8 mouse cellular contexts compared by ENCODE assay signal in genomic region chr8:84203975-84204772, GRCm38 (mm10). TPM values are rescaled to one million over a fixed set of nuclear protein-coding genes. Genes with fewer than 3 reads are reported as not detected.
DNase-seq lines count a peak whose midpoint lies in the region; ATAC-seq and TF ChIP-seq lines count a peak whose summit lies in the region.

No protein-coding gene starts in this region.

- H3K9me3 ChIP-seq in liver, embryonic 15.5 days (replicated peaks) = no peaks in the 10 kb centered on the region
- H3K9me3 ChIP-seq in neural tube, embryonic 11.5 days (ENCODE audit: control insufficient read depth, low read length) = no peaks in the 10 kb centered on the region

- H3K36me3 ChIP-seq in liver, embryonic 15.5 days (replicated peaks) = peaks cover 4% of the 10 kb centered on the region; the same call in 1 of the 2 replicates
- no peaks in the 10 kb centered on the region for H3K36me3 ChIP-seq in neural tube, embryonic 11.5 days (ENCODE audit: control insufficient read depth, insufficient read depth, low read length)

- 0 out of 2 replicates have a peak overlapping the region, but pooled peaks have one; percentile 28 for H3K27ac ChIP-seq in cerebellum, adult 2 months (ENCODE audit: insufficient read depth, low read length)
- peak overlapping the region; percentile 77 for H3K27ac ChIP-seq in liver, embryonic 15.5 days (replicated peaks)
- H3K27ac ChIP-seq in neural tube, embryonic 11.5 days (ENCODE audit: low read depth, low read length) = peak overlapping the region; percentile 65

- H3K4me3 ChIP-seq in cerebellum, adult 2 months (replicated peaks; ENCODE audit: insufficient read depth, low read depth, low read length) = peak overlapping the region; percentile 30
- peak overlapping the region; percentile 62 for H3K4me3 ChIP-seq in liver, embryonic 15.5 days (replicated peaks)
- H3K4me3 ChIP-seq in neural tube, embryonic 11.5 days (ENCODE audit: low read depth, low read length) = peak overlapping the region; percentile 26

- peak; percentile 10; the same call in 1 of the 2 replicates for TF ChIP-seq CTCF in cerebellum, adult 2 months (IDR thresholded peaks at IDR 0.05; ENCODE audit: borderline replicate concordance, insufficient read depth, low read depth, low read length)

- peaks cover 3% of the 10 kb centered on the region; the same call in 1 of the 2 replicates for H3K4me1 ChIP-seq in cerebellum, adult 2 months (ENCODE audit: control insufficient read depth, insufficient read depth, low read length)
- peaks cover 65% of the 10 kb centered on the region for H3K4me1 ChIP-seq in liver, embryonic 15.5 days (replicated peaks)
- peaks cover 17% of the 10 kb centered on the region for H3K4me1 ChIP-seq in neural tube, embryonic 11.5 days (ENCODE audit: control insufficient read depth, insufficient read depth, low read length)

- H3K9ac ChIP-seq in liver, embryonic 15.5 days = peak overlapping the region; percentile 19
- H3K9ac ChIP-seq in neural tube, embryonic 11.5 days (ENCODE audit: low read length) = peak overlapping the region; percentile 64

- no peak for TF ChIP-seq POLR2A in cerebellum, adult 2 months (IDR thresholded peaks at IDR 0.05; ENCODE audit: borderline replicate concordance, insufficient read depth, low read length)

- peak overlapping the region; percentile 75 for H3K4me2 ChIP-seq in liver, embryonic 15.5 days
- peak overlapping the region; percentile 69 for H3K4me2 ChIP-seq in neural tube, embryonic 11.5 days (ENCODE audit: low read depth)

- WGBS in cerebellum, adult 2 months = 64% methylated on average over 13 of the region's 13 CpGs
- WGBS in liver, embryonic 15.5 days (ENCODE audit: insufficient replicate concordance) = 23% methylated on average over 13 of the region's 13 CpGs
- 52% methylated on average over 13 of the region's 13 CpGs for WGBS in neural tube, embryonic 11.5 days

- H3K27me3 ChIP-seq in cerebellum, adult 2 months (ENCODE audit: control insufficient read depth, insufficient read depth, low read length) = no peaks in the 10 kb centered on the region
- peaks cover 50% of the 10 kb centered on the region for H3K27me3 ChIP-seq in liver, embryonic 15.5 days
- no peaks in the 10 kb centered on the region for H3K27me3 ChIP-seq in neural tube, embryonic 11.5 days (ENCODE audit: control insufficient read depth, insufficient read depth, low read length)

- DNase-seq in cerebellum, adult 2 months = no peak
- no peak for DNase-seq in cerebellum, postnatal 36 days
- DNase-seq in adrenal gland, postnatal 14 days = peak; percentile 87
- DNase-seq in gastrocnemius, postnatal 25 days = peak; percentile 81
- no peak for DNase-seq in neural tube, embryonic 11.5 days (ENCODE audit: low spot score)
- DNase-seq in frontal cortex, postnatal 25 days (ENCODE audit: low spot score in 2 of 2) = no peak

- ATAC-seq in inflammation-experienced regulatory T-cells, adult 6 months = peak; percentile 2
- ATAC-seq in liver, embryonic 15.5 days (ENCODE audit: insufficient read depth) = peak; percentile 23; the same call in 1 of the 2 replicates
- no peak for ATAC-seq in neural tube, embryonic 11.5 days (ENCODE audit: insufficient read depth, low FRiP score, low TSS enrichment)

RNA-seq across cellular contexts. Expression of gene Nanos3, which starts 19.2 kb away (rescaled TPM):
- 2.3 and 2.8 TPM in 2 replicates for polyA plus RNA-seq in cerebellum, adult 2 months (2012; rRNA removed)
- 0.67 and 1.2 TPM in 2 replicates for total RNA-seq in adrenal gland, postnatal 14 days (2021)
- not detected for total RNA-seq in gastrocnemius, postnatal 25 days (2021)
- polyA plus RNA-seq in inflammation-experienced regulatory T-cells, adult 6 months (2017; shearing (Covaris generic)) = not detected
- 0.31 TPM in 2 replicates for polyA plus RNA-seq in liver, embryonic 15.5 days (2015; fragmentation: Nextera tagmentation; extraction: Ambion mirVana)
- polyA plus RNA-seq in neural tube, embryonic 11.5 days (2014; fragmentation: Nextera tagmentation; extraction: Ambion mirVana) = 6.2 TPM in 2 replicates

RNA-seq across cellular contexts. Expression of gene Zswim4, which starts 32.7 kb away (rescaled TPM):
- polyA plus RNA-seq in cerebellum, adult 2 months (2012; rRNA removed) = 14.0 TPM in 2 replicates
- 32.3 and 39.5 TPM in 2 replicates for total RNA-seq in adrenal gland, postnatal 14 days (2021)
- 1 to 10 TPM; 6.2 to 6.3 TPM for total RNA-seq in gastrocnemius, postnatal 25 days (2021)
- polyA plus RNA-seq in inflammation-experienced regulatory T-cells, adult 6 months (2017; shearing (Covaris generic)) = 1 to 10 TPM; 2.9 to 4.8 (median 4.4) TPM
- polyA plus RNA-seq in liver, embryonic 15.5 days (2015; fragmentation: Nextera tagmentation; extraction: Ambion mirVana) = 2.0 and 2.5 TPM in 2 replicates
- 34.9 and 35.5 TPM in 2 replicates for polyA plus RNA-seq in neural tube, embryonic 11.5 days (2014; fragmentation: Nextera tagmentation; extraction: Ambion mirVana)

RNA-seq across cellular contexts. Expression of gene D8Ertd738e, which starts 45.3 kb away (rescaled TPM):
- polyA plus RNA-seq in cerebellum, adult 2 months (2012; rRNA removed) = 210 and 226 TPM in 2 replicates
- 251 and 255 TPM in 2 replicates for total RNA-seq in adrenal gland, postnatal 14 days (2021)
- total RNA-seq in gastrocnemius, postnatal 25 days (2021) = 100 to 1,000 TPM; 174 to 185 TPM
- 100 to 1,000 TPM; 351 to 392 (median 390) TPM for polyA plus RNA-seq in inflammation-experienced regulatory T-cells, adult 6 months (2017; shearing (Covaris generic))
- 176 and 183 TPM in 2 replicates for polyA plus RNA-seq in liver, embryonic 15.5 days (2015; fragmentation: Nextera tagmentation; extraction: Ambion mirVana)
- 301 and 323 TPM in 2 replicates for polyA plus RNA-seq in neural tube, embryonic 11.5 days (2014; fragmentation: Nextera tagmentation; extraction: Ambion mirVana)

RNA-seq across cellular contexts. Expression of gene Mri1, which starts 53.0 kb away (rescaled TPM):
- polyA plus RNA-seq in cerebellum, adult 2 months (2012; rRNA removed) = 32.9 and 35.5 TPM in 2 replicates
- 25.0 and 35.5 TPM in 2 replicates for total RNA-seq in adrenal gland, postnatal 14 days (2021)
- 10 to 100 TPM; 10.1 to 16.5 TPM for total RNA-seq in gastrocnemius, postnatal 25 days (2021)
- polyA plus RNA-seq in inflammation-experienced regulatory T-cells, adult 6 months (2017; shearing (Covaris generic)) = 10 to 100 TPM in 2 of 3 experiments, 1 to 10 TPM in 1; 7.2 to 34.3 (median 25.2) TPM
- polyA plus RNA-seq in liver, embryonic 15.5 days (2015; fragmentation: Nextera tagmentation; extraction: Ambion mirVana) = 28.6 and 30.5 TPM in 2 replicates
- polyA plus RNA-seq in neural tube, embryonic 11.5 days (2014; fragmentation: Nextera tagmentation; extraction: Ambion mirVana) = 50.7 and 55.9 TPM in 2 replicates

RNA-seq across cellular contexts. Expression of gene 4930432K21Rik, which starts 56.3 kb away (rescaled TPM):
- 2.7 and 3.2 TPM in 2 replicates for polyA plus RNA-seq in cerebellum, adult 2 months (2012; rRNA removed)
- 0.49 and 0.82 TPM in 2 replicates for total RNA-seq in adrenal gland, postnatal 14 days (2021)
- not detected for total RNA-seq in gastrocnemius, postnatal 25 days (2021)
- polyA plus RNA-seq in inflammation-experienced regulatory T-cells, adult 6 months (2017; shearing (Covaris generic)) = 1 to 10 TPM in 2 of 3 experiments, not detected in 1; 1.5 to 1.6 TPM
- polyA plus RNA-seq in liver, embryonic 15.5 days (2015; fragmentation: Nextera tagmentation; extraction: Ambion mirVana) = 0.25 and 0.41 TPM in 2 replicates
- 1.0 and 1.3 TPM in 2 replicates for polyA plus RNA-seq in neural tube, embryonic 11.5 days (2014; fragmentation: Nextera tagmentation; extraction: Ambion mirVana)

Comparison
In these comparisons a context has a peak if more than half of its experiments do, and no peak if none do; other contexts are left out.
1. DNase-seq: peak in adrenal gland, postnatal 14 days (single experiment) and gastrocnemius, postnatal 25 days (single experiment); none in cerebellum, adult 2 months (0 of 2), cerebellum, postnatal 36 days (0 of 2), neural tube, embryonic 11.5 days (single experiment) and frontal cortex, postnatal 25 days (0 of 2).
2. Peak in every context shown above with its lines, with median percentiles within 50 percentile points of each other: H3K27ac ChIP-seq and H3K4me3 ChIP-seq.